8 mouse cellular contexts compared by ENCODE assay signal in genomic region chr4:59199341-59199740, GRCm38 (mm10). TPM values are rescaled to one million over a fixed set of nuclear protein-coding genes. Genes with fewer than 3 reads are reported as not detected.
DNase-seq lines count a peak whose midpoint lies in the region; ATAC-seq lines count a peak whose summit lies in the region.

No protein-coding gene starts in this region.

- peak; percentile 83 for ATAC-seq in activated CD4-positive, CD25-positive, alpha-beta regulatory T cell, adult 4 months
- peak; percentile 73 for ATAC-seq in embryonic facial prominence, embryonic 15.5 days (ENCODE audit: insufficient number of reproducible peaks, low FRiP score, low TSS enrichment, low read depth)
- peak; percentile 75 for ATAC-seq in heart, embryonic 14.5 days (ENCODE audit: insufficient number of reproducible peaks, insufficient read depth, low FRiP score, low read depth)
- peak; percentile 46 for ATAC-seq in kidney, embryonic 16.5 days (ENCODE audit: low FRiP score, low TSS enrichment)
- ATAC-seq in lung, embryonic 15.5 days (ENCODE audit: borderline replicate concordance, extremely low read depth, low FRiP score, low TSS enrichment), result peak; percentile 59

- no peaks in the 10 kb centered on the region for H3K27me3 ChIP-seq in embryonic facial prominence, embryonic 15.5 days
- H3K27me3 ChIP-seq in heart, embryonic 14.5 days (ENCODE audit: control insufficient read depth, insufficient read depth, low read length), result no peaks in the 10 kb centered on the region
- no peaks in the 10 kb centered on the region for H3K27me3 ChIP-seq in kidney, embryonic 16.5 days (ENCODE audit: insufficient read depth, low read length)
- no peaks in the 10 kb centered on the region for H3K27me3 ChIP-seq in lung, embryonic 15.5 days

- no peak overlapping the region for H3K9ac ChIP-seq in embryonic facial prominence, embryonic 15.5 days
- H3K9ac ChIP-seq in heart, embryonic 14.5 days (ENCODE audit: low read length), result no peak overlapping the region
- no peak overlapping the region for H3K9ac ChIP-seq in kidney, embryonic 16.5 days (replicated peaks; ENCODE audit: low read length)
- H3K9ac ChIP-seq in lung, embryonic 15.5 days, result no peak overlapping the region

- no peak overlapping the region for H3K4me3 ChIP-seq in embryonic facial prominence, embryonic 15.5 days (replicated peaks)
- H3K4me3 ChIP-seq in heart, embryonic 14.5 days (ENCODE audit: control insufficient read depth in 1 of 2, insufficient read depth in 1 of 2, low read depth in 1 of 2, low read length in 2 of 2), result no peak overlapping the region
- no peak overlapping the region for H3K4me3 ChIP-seq in kidney, embryonic 16.5 days (ENCODE audit: low read length)
- no peak overlapping the region for H3K4me3 ChIP-seq in lung, embryonic 15.5 days

- H3K9me3 ChIP-seq in embryonic facial prominence, embryonic 15.5 days (replicated peaks), result no peaks in the 10 kb centered on the region
- no peaks in the 10 kb centered on the region for H3K9me3 ChIP-seq in heart, embryonic 14.5 days (ENCODE audit: control insufficient read depth, low read length)
- H3K9me3 ChIP-seq in kidney, embryonic 16.5 days (ENCODE audit: low read length), result no peaks in the 10 kb centered on the region
- H3K9me3 ChIP-seq in lung, embryonic 15.5 days, result no peaks in the 10 kb centered on the region

- H3K36me3 ChIP-seq in embryonic facial prominence, embryonic 15.5 days, result no peaks in the 10 kb centered on the region
- no peaks in the 10 kb centered on the region for H3K36me3 ChIP-seq in heart, embryonic 14.5 days (ENCODE audit: control insufficient read depth, insufficient read depth, low read length)
- H3K36me3 ChIP-seq in kidney, embryonic 16.5 days (ENCODE audit: insufficient read depth, low read length), result no peaks in the 10 kb centered on the region
- no peaks in the 10 kb centered on the region for H3K36me3 ChIP-seq in lung, embryonic 15.5 days

- DNase-seq in CD4-positive, CD25-positive, alpha-beta regulatory T cell, adult 2 months (ENCODE audit: low read depth, low spot score), result peak; percentile 86
- DNase-seq in retina, embryonic 14.5 days (ENCODE audit: low spot score), result peak; percentile 22
- peak; percentile 78 for DNase-seq in thymus, postnatal 4 days

- H3K4me2 ChIP-seq in embryonic facial prominence, embryonic 15.5 days (replicated peaks), result no peak overlapping the region; the same call in 1 of the 2 replicates
- H3K4me2 ChIP-seq in heart, embryonic 14.5 days (ENCODE audit: low read length), result peak overlapping the region; percentile 52
- H3K4me2 ChIP-seq in kidney, embryonic 16.5 days (replicated peaks; ENCODE audit: low read depth, low read length), result no peak overlapping the region
- peak overlapping the region; percentile 1; the same call in 1 of the 2 replicates for H3K4me2 ChIP-seq in lung, embryonic 15.5 days

- 28% methylated on average over 8 of the region's 8 CpGs for WGBS in embryonic facial prominence, embryonic 15.5 days
- WGBS in heart, embryonic 14.5 days, result 15% methylated on average over 8 of the region's 8 CpGs
- WGBS in kidney, embryonic 16.5 days, result 23% methylated on average over 8 of the region's 8 CpGs
- WGBS in lung, embryonic 15.5 days, result 20% methylated on average over 8 of the region's 8 CpGs

- 0 out of 2 replicates have a peak overlapping the region, but pooled peaks have one; percentile 25 for H3K27ac ChIP-seq in embryonic facial prominence, embryonic 15.5 days (replicated peaks)
- peak overlapping the region in 1 of 2 experiments; percentile 52; a peak in 1 of 4 replicates for H3K27ac ChIP-seq in heart, embryonic 14.5 days (replicated peaks in 1 of 2; ENCODE audit: control insufficient read depth in 1 of 2, insufficient read depth in 1 of 2, low read depth in 2 of 2, low read length in 2 of 2)
- no peak overlapping the region for H3K27ac ChIP-seq in kidney, embryonic 16.5 days (ENCODE audit: low read length)
- H3K27ac ChIP-seq in lung, embryonic 15.5 days, result 0 out of 2 replicates have a peak overlapping the region, but pooled peaks have one; percentile 0

- peaks cover 38% of the 10 kb centered on the region for H3K4me1 ChIP-seq in embryonic facial prominence, embryonic 15.5 days
- peaks cover 20 to 57% of the 10 kb centered on the region in 2 experiments for H3K4me1 ChIP-seq in heart, embryonic 14.5 days (ENCODE audit: control insufficient read depth in 2 of 2, insufficient read depth in 2 of 2, low read length in 2 of 2)
- peaks cover 32% of the 10 kb centered on the region for H3K4me1 ChIP-seq in kidney, embryonic 16.5 days (ENCODE audit: insufficient read depth, low read length)
- peaks cover 65% of the 10 kb centered on the region for H3K4me1 ChIP-seq in lung, embryonic 15.5 days

RNA-seq across cellular contexts. Expression of gene Ugcg, which starts 10.3 kb away (rescaled TPM):
- polyA plus RNA-seq in activated CD4-positive, CD25-positive, alpha-beta regulatory T cell, adult 4 months (2017; shearing (Covaris generic)), result 10 to 100 TPM; 17.5 to 19.7 TPM
- polyA plus RNA-seq in embryonic facial prominence, embryonic 15.5 days (2015; fragmentation: Nextera tagmentation; extraction: Ambion mirVana), result 10.4 and 12.1 TPM in 2 replicates
- polyA plus RNA-seq in heart, embryonic 14.5 days (2014; fragmentation: Nextera tagmentation; extraction: Ambion mirVana), result 10.7 and 11.0 TPM in 2 replicates
- polyA plus RNA-seq in kidney, embryonic 16.5 days (2015; fragmentation: Nextera tagmentation; extraction: Ambion mirVana), result 6.6 and 6.7 TPM in 2 replicates
- 10.0 and 12.1 TPM in 2 replicates for polyA plus RNA-seq in lung, embryonic 15.5 days (2015; fragmentation: Nextera tagmentation; extraction: Ambion mirVana)

Comparison
In these comparisons a context has a peak if more than half of its experiments do, and no peak if none do; other contexts are left out.
1. DNase-seq: peak in every context shown above with its lines; median percentile 86 in CD4-positive, CD25-positive, alpha-beta regulatory T cell, adult 2 months; 78 in thymus, postnatal 4 days; 22 in retina, embryonic 14.5 days.
2. H3K4me2 ChIP-seq: peak in heart, embryonic 14.5 days (single experiment) and lung, embryonic 15.5 days (single experiment); none in embryonic facial prominence, embryonic 15.5 days (single experiment) and kidney, embryonic 16.5 days (single experiment).
3. Peak in every context shown above with its lines, with median percentiles within 50 percentile points of each other: ATAC-seq.